Mouse (Mus musculus) liver, adult 2 months (tissue): ENCODE measurements around the gene Arpc3.

ENCODE experiments used
- CTCF ChIP-seq: fragments of 200-500 bp; IDR thresholded peaks from 2 replicates; pipeline ENCODE4 v1.5.1; 2011; ENCODE audit warnings: low read depth, low read length, control low read depth
- POLR2A ChIP-seq: fragments of 200-500 bp; IDR thresholded peaks from 2 replicates; pipeline ENCODE4 v1.6.1; 2011; ENCODE audit warnings: low read length, control low read depth; ENCODE audit not compliant: insufficient read depth; ENCODE audit errors: extremely low read depth

DNA sequence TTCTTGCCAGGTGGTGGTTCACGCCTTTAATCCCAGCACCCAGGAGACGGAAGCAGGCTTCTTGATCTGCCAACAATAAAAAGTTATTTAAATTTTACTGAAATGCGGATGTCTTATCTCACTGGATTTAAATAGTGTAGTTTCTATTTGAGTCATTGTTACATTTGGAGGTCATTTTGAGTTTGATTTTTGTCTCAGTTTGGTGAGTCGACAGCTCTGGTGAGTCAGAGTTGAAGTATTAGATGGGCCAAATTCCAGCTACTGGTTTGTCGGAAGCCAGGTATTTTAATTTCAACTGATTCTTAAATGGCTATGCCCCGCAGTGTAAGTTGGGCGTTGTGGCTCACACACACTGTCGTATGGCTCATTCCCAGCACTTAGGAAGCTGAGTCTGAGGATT lies 39.5 kb downstream of the Arpc3 start:
- TF ChIP-seq CTCF: no peak
- TF ChIP-seq POLR2A: no peak
